Mouse (Mus musculus) urinary bladder, postnatal 36 days (tissue): ENCODE measurements at regions not wholly inside any gene's neighbourhood (a gene's known extent, or its start where the extent isn't known, plus 50 kb on each side); places are given as distances from the start of the nearest gene placed in this dataset.

ENCODE experiments used
- DNase-seq, 2 experiments: peaks; one replicate each; pipeline ENCODE4 v3.0.0; 2022; ENCODE audit warnings: low spot score in 2 of 2, mixed read lengths in 1 of 2

- DNase-seq, result no peak
Measured at GRCm38 (mm10) chr5:16424745-16425144, 128.6 kb upstream of the Hgf start.

- DNase-seq, result no peak
Measured at GRCm38 (mm10) chr5:16425302-16425701, 128.0 kb upstream of the Hgf start.

DNA sequence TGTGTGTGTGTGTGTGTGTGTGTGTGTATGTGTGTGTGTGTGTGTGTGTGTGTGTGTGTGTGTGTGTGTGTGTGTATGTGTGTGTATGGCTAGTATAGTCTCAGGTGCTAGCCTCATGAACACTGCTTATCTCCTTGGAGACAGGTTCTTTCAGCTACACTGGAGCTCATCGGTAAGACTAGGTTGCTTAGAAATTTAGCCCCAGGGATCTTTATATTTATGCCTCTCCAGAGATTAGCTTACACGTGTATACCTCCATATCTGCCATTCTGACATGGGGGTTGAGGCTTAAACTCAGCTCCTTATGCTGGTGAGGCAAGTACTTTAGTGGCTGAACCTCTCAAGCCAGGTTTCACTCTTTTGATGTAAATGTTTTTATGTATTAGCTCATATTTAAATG, 127.0 kb upstream of the Hgf start:
- no peak for DNase-seq

DNA sequence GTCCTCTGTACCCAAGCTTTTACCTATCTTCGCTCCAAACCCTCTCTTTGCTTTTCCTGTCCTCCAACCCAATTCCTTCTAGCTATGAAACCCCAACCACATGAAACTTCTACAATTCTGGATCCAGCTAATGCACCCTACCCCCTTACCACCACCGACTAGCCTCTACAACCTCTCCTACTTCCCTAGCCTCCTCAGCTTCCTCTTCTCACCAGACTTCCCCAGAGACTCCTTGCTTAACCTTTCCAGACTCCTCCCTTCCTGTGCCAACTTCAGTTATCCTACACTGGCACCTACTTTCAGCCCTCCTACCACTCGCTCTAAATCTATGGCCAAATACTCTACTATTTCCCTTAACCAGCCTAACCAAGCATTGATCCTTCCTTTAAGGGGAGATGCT, 118.7 kb upstream of the Hgf start:
- no peak for DNase-seq

GRCm38 (mm10) chr5:16445056-16445455, 108.2 kb upstream of the Hgf start:
- DNase-seq, result no peak

- DNase-seq, result no peak
Measured at GRCm38 (mm10) chr5:16446977-16447376, 106.3 kb upstream of the Hgf start.

DNA sequence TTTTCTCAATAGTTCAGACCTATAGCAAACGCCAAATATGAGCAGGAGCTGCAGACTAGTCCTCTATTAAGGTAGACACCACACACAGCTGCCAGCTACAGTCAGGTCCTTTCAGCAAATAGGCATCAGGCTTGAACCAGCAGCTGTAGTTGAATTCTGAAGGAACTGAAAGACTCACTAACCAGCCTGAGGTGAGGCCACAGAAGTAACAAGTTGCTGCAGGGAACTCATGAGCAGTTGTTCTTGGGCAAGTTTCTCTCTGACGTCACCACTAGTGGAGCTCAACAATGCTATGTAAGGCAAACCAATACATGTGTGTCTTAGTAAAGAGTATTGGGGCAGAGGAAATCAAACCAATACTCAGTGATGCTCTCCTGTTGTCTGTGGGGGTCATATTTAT, 91.5 kb upstream of the Hgf start:
- no peak for DNase-seq

- DNase-seq, result no peak
Measured at GRCm38 (mm10) chr5:16466266-16466665, 87.0 kb upstream of the Hgf start.

- no peak for DNase-seq
Measured at GRCm38 (mm10) chr5:16468560-16468959, 84.7 kb upstream of the Hgf start.

DNA sequence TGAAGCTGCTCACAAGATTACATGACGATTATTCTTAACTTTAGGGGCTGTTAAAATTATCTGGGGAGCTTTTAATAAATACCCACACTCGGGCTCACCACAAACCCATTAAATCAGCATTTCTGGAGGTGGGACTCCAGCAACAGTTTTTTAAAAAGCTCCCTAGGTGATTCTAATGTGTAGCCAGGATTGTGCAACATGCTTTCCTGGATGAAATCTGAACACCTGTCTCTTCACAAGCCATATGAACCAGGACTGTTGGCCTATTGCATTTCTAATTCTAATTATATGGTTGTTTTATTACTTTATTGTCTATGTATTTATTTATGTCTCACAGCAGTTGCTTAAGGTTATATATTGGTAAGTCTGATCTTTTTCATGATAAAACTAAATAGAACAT, 84.1 kb upstream of the Hgf start:
- DNase-seq, result no peak

DNA sequence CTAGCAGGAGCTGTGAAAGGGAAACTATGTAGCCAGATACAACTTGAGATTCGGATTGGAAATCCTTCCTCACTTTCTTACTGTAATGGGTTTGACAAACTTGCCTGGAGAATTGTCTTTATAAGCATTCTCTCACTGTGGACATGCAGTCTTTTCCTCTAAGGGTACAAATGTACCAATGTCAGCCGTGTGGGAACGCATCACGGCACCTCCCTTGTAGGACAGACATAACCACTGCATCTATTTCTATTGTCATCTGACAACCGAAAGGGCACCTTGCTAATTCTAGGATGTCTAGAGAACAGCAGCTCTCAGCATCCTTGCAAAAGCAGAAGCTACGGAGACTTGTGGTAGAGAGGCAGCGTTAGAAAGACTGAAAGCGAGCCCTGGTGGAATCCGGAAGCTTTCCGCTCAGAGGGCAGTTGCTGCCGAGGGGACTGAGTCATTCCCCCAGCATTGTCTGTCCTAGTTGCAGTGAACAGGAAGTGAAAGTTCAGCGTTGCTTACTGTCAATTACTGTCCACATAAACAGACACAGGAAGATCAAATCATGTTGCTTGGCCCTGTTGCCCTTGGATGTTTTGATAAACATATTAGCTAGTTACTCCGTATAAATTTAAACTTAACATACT, 83.5 kb upstream of the Hgf start:
- peak; percentile 37 to 65 for DNase-seq

DNA sequence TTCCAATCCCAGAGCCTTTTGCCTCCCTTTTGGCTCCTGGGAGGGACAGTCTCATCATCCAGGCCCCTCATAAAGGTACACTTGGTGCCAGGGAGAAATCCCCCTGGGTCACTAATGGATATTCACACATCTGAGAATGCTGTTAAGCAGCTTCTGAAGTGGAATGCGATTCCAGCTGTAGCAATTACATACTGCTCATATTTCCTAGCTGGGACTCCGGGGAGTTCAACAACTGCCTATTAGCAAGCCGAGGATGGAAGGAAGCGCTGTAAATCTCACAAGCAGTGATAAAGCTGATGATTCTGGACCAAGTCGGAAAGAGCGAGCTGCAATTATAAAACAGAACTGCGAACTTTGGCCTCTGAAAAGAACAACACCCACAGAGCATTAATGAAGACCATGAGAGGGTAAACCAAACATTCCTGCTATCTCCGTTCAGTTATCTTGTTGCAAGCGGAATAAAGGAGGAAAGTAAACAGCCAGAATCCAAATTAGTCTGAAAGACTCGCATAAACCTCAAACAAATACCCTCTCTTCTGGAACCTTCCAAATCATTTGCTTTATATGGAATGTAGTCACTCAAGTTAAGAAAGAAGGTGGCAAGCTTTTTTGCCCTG, 82.8 kb upstream of the Hgf start:
- DNase-seq, result peak in 1 of 2 experiments; percentile 14

DNA sequence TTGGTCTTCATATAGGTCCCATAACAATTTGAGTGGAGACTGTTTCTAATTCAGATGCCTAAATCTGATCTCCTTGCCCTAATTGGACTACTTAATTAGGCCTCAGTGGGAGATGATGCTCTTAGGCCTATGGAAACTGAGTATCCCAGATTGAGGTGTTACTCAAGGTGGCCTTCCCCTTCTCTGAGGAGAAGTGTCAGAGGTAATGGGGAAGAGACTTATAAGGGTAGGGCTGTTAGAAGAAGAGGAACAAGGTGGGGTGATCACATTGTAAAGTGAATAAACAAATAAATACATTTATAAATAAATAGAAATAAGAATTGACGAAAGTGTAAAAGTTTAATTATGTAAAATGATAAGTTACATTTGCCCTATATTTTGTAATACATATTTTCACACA, 65.3 kb upstream of the Hgf start:
- no peak for DNase-seq

DNA sequence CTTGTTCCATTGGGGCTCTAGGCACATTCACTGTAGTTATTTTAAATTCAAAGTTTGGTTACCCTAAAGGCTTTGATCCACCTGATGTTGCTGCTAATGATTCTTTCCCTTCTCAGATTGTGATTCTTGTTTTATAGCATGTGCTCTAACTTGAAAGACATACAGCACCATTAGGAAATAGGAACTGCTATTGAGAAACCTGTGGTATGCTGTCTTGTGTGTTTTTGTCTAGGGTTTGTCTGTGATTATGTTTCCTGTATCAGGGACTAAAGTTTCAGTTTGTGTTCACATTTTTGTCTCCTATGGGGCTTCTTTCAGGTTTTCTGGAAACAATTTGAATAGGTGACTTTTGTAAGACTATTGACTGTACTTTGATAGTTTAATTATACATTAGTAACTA, 63.5 kb upstream of the Hgf start:
- DNase-seq, result no peak

GRCm38 (mm10) chr5:16499891-16500290, 53.4 kb upstream of the Hgf start:
- no peak for DNase-seq
